Mouse (Mus musculus) lung, postnatal 4 days (tissue): ENCODE measurements around the gene Vps4b.
"Not testable (repeated sequence)": the region's sequence is repeated elsewhere in the genome, so short reads cannot be mapped to it uniquely, and the experiment has no call there.

Source experiments
- DNase-seq, 2 experiments: peaks; one replicate each; pipeline ENCODE4 v3.0.0; 2021

Vps4b gene

DNA sequence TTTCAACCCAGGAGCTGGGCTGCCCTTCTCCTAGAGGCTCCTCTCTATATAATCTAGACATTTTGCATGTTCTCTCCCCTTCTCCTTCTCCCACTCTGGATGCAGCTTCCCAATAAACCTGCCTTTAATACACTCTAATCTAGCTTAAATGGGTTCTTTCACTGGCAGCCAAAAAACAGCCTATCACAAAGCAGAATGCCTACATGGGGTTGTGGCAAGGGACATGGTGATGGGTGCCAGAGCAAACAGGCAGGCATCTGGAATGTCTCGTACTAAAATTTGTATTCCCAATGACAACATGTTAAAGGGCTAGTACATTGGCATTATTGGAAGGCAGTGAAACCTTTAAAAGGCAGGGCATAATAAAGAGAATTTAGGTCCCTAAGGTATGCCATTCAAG, 45.9 kb downstream of the Vps4b start:
- no peak for DNase-seq

DNA sequence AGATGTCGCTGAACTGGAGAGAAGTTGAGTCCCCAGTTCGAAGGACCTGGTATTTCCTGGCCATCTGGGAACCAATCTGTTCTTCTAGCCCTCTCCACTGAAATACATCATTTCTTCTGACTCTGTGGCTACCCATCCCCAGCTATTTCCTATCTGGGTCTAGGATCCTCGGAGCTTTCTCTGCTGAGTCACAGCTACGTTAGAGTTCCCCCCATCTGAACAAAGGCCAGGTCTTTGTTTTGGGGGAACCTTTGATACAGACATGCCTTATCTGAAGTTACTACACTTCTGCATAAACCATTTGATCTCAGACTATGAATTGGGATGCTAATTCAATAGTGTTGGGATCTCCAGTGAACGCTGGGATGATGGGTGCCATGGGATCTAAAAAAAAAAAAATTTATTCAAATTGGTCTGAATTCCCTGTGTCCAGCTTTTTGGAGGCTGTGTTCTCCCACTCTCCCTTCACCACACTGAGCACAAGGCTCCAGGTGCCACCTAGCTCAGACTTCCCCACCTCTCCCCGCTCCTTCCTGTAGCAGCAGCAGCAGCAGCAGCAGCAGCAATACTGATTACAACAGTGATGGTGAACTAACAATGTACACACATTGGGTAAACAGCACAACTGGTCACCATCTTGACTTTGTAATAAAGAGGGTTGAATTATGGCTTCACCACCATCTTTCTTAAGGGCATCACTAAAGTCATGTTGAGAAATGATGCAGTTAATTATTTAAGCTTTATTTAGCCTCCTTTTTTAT, 47.8 kb downstream of the Vps4b start:
- no peak for DNase-seq

DNA sequence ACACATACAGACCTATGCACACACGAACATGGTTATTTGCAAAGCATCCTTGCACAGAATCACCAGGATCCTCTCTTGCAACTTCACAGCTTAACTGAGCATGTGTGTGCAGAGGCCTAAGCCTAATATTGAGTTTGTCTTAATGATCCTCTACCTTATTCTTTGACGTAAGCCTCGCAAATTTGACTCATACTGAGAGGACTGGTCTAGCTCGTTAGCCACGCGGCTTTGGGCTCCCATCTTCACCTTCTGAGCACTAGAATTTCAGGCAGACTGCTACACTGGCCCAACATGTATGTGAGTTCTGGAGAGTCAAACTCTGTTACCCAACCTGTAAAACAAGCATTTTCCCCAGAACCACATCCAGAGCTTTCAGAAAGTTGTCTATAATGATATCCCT, 53.5 kb downstream of the Vps4b start:
- no peak for DNase-seq

DNA sequence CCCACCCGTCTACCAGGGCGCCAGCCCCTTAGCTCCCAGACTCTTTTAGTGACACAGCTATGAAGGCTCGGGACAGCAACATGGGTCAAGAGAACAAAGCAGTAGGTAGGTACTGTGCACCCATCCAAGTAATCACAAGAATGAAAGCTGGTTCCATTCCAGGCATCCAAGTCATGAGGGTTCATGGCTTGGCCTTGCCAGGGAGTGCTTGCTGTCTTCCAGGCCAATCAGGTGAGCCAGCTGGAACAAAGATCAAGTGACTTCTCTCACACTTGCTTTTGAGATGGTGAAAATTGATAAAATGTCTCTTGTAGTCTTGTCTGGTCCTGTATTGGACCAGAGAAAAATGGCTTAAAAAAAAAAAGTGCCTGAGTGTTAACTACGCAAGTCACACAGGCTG, 55.8 kb downstream of the Vps4b start:
- DNase-seq = no peak

DNA sequence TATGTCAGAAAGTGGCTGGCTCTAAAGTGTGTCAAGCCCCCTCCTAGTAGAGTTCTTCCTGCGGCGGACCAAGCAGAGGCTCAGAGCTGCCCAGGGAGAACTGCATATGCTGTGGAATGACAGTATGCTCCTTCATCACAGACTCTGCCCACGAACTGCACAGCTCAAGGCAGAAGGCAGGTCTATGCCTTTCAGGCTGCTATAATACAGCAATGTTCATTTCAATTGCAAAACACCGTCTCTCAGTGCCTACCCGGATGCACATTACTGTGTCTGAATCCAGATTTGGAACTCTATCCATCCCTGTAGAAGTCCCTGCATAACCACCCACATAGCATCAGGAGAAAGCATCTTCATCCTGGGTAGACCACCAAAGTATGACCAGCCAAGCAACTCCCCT, 56.7 kb downstream of the Vps4b start:
- DNase-seq = no peak

DNA sequence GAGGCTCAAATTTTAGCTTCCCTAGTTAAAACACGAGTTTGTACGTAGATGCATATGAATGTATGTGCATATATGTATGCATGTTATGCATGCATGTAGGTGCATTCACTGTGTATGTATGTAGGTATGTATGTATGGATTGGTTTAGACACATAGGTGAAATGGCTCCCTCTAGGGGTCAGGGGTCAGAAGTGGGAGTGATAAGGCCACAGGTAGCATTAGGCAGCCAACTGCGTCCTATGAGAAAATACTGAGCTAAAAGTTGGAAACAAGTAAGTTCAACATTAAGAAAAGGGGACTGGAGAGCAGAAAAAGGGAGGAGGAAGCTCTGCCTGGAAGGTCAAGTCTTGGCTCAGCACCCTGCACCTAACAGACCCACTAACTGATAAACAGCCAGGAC, 58.4 kb downstream of the Vps4b start:
- peak in 1 of 2 experiments; percentile 19 for DNase-seq

DNA sequence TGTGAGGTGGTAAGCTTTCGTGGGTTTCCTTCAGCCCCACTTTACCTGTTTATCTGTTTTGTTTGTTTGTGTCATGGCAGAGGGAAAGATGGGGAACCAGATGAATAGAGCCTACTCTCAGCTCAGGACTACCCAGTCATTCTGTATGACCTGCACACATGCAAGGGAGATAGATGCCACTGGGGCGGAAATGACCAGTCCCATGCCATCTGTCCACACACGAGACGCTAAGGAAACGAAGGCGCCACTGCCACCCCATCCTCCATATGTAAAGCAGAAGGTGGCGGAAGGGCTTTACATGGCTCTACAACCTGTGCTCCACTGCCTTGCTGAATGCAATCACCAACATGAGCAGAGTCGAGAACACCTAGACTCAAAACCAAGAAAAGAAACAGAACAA, 60.3 kb downstream of the Vps4b start:
- no peak for DNase-seq

DNA sequence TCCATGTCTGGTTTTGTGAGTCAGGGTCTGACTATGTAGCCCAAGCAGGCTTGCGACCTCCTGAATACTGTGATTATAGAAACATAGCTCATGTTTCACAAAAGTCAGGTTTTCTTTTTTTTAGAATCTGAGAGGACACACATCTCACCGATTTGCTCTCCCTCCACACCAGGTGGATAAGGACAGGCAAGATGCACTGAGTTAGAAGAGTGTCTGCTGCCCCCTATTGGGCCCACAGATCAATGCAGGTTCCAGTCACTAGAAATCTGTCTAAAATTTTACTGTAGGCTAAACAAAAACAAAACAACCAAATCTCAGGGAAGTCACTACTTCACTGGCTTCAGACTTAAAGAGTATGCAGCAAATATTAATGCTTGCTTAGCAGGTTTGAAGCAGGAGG, 60.9 kb downstream of the Vps4b start:
- peak in 1 of 2 experiments; percentile 38 for DNase-seq

DNA sequence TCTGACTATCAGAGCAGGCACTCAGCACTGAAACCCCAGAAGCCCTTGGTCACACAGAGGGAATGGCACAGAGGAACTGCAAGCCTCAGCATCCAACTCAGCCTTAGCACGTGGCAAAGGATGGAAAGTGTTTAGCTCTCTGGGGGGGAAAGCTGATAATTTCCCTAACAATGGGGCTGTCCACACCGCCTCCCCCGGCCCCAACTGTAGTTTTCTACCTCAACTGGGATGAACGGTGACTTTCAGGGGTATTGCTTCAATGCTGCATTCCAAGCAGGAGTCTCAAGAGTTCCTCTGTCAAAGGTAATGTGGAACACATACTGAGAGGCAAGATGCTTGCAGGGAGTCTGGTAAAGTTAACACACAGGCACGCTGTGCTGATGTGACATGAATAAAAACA, 74.5 kb downstream of the Vps4b start:
- DNase-seq = no peak

DNA sequence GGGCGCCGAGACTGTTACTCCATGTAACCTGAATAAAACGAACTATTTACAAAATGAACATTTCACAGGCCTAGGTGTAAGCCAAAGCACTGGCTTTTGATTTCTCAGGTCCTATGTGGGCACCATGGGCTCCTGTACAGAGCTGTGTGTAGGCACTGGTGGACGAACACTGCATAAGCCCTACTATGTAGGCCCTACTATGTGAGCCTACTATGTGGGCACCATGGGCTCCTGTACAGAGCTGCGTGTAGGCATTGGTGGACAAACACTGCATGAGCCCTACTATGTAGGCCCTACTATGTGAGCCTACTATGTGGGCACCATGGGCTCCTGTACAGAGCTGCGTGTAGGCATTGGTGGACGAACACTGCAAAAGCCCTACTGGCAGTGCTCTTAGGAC, 78.8 kb downstream of the Vps4b start:
- DNase-seq = not testable (repeated sequence)

DNA sequence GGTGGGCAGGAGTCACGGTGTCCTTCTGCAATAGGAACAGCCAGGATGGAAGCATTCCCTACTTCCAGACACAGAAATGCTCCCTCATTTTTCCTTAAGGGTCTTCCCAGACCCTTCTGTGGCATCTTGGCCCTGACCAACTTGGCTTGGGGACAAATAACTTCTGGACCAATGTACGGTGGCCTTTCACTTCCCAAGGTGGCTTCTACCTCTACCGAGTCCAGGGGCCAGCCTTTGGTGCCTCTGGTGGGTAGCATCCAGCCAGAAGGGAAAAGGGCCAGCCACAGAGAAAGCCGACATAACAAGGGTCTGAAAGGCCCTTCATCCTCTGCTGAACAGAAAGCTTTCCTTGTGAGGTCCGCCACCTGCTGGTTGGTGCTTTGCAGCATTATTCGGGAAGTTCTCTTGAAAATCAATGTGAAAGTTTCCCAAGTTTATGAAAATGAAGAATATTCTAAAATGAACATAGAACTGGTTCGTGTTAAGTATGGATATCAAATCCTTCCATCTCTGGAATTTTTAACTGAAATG, 79.4 kb downstream of the Vps4b start:
- peak; percentile 71 to 84 for DNase-seq

DNA sequence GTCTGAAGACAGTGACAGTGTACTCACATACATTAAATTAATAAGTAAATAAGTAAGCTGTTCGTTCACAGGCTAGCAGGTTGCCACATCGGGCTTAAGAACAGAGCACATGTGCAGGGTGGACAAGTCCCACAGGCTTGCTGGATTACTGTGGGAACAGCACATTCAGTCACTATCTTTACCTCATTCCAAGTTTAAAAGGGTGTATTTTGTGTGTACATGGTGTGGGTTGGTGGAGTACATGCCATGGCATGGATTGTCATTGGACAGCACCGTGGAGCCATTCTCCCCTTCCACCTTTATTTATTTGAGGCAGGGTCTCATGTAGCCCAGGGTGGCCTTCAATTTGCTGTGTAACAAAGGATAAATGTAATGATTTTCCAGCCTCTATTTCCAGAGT, 80.4 kb downstream of the Vps4b start:
- no peak for DNase-seq

DNA sequence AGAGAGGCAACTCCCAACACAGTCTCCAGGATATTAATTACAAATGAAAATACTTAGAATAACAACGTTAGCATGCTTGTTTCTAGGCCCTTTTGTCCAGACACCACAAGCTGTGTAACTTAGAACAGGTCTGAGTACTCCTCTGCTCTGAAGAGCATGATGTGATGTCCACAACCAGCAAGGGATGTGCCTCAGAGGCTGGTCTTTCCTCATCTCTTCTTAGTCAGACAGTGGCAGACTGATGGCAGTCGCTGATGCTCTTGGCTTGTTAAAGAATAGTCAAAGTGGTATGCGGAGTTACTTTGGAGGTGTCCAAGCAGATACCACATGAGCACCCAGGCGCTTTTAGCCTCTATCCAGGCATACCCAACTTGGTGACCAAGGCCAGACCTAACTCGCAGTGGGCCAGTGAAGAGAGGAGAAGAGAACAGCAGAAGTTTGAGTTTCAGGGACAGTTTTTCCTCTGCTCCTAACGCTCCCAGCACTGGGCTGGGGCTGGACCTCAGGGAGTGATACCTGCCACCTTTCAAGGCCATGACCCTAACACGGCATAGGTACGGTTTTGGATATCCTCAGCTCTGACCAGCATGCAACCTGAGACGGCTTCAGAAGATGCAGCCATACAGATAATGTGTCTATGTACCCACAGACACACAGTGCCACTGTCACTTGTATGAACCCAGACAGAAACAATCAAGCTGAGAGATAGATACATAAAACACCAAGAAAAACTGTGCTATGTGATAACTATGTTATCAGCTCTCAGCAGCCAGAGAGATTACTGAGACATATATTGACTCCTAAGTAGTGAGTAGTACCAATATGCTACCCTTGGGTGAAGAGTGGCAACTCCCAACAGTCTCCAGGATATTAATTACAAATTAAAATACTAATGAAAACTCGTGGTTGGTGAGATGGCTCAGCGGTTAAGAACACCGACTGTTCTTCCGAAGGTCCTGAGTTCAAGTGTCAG, 81.1 kb downstream of the Vps4b start:
- DNase-seq = no peak

DNA sequence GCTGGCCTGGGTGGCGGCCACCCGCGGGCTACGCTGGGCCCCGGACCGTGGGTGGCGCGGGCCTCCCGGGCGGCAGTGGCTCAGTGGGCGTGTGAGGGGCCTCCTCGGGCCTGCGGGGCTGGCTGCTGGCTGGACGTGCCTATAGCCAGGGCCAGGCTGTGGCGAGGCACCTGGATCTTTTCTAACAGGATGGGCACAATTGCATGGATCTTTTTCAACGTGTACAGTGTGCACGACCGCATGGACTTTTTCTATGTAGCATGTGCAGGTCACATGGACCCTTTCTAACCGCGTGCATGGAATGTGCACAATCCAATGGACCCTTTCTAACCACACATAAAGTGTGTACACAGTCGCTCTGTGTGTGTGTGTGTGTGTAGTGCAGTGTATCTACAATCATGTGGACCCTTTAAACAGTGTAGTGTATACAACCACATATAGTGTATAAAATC, 82.0 kb downstream of the Vps4b start:
- DNase-seq = no peak
